Mouse (Mus musculus) hindbrain, embryonic 14.5 days (tissue): ENCODE data around the gene Fam228b. TPM values are rescaled to one million over a fixed set of nuclear protein-coding genes. Genes with fewer than 3 reads are reported as not detected.
"Not testable (repeated sequence)": the region's sequence is repeated elsewhere in the genome, so short reads cannot be mapped to it uniquely, and the experiment has no call there.

Experiments used
- ATAC-seq: fragments of 200-750 bp; cut with Nextera tagmentation; 2 replicates; pipeline ENCODE4 v1.8.0; 2017; ENCODE audit warnings: moderate number of reproducible peaks, mild to moderate bottlenecking, moderate TSS enrichment, moderate library complexity; ENCODE audit not compliant: low FRiP score
- DNase-seq: peaks from one replicate; pipeline ENCODE4 v3.0.0-alpha.2; 2015; ENCODE audit warnings: low spot score
- H3K27ac ChIP-seq: fragments of 300-500 bp; sonication (generic); 2 replicates; pipeline ENCODE4 v1.5.1; 2014; ENCODE audit warnings: mild to moderate bottlenecking, moderate library complexity
- H3K27me3 ChIP-seq: fragments of 300-500 bp; sonication (generic); 2 replicates; pipeline ENCODE4 v1.6.1; 2014; ENCODE audit warnings: mild to moderate bottlenecking, low read length, mixed read lengths; ENCODE audit not compliant: control insufficient read depth, insufficient read depth
- H3K36me3 ChIP-seq: fragments of 300-500 bp; sonication (generic); replicated peaks from 2 replicates; pipeline ENCODE4 v1.6.1; 2014; ENCODE audit not compliant: control insufficient read depth, insufficient read depth
- H3K4me1 ChIP-seq: fragments of 300-500 bp; sonication (generic); replicated peaks from 2 replicates; pipeline ENCODE4 v1.6.1; 2014; ENCODE audit warnings: antibody characterized with exemption, low read length, mixed read lengths; ENCODE audit not compliant: control insufficient read depth, insufficient read depth
- H3K4me2 ChIP-seq: fragments of 300-500 bp; sonication (generic); replicated peaks from 2 replicates; pipeline ENCODE4 v1.6.1; 2014; ENCODE audit warnings: mild to moderate bottlenecking, moderate library complexity
- H3K4me3 ChIP-seq: fragments of 300-500 bp; sonication (generic); replicated peaks from 2 replicates; pipeline ENCODE4 v1.5.1; 2014; ENCODE audit warnings: mild to moderate bottlenecking, low read length
- H3K9ac ChIP-seq: fragments of 300-500 bp; sonication (generic); 2 replicates; pipeline ENCODE4 v1.6.1; 2014
- H3K9me3 ChIP-seq: fragments of 300-500 bp; sonication (generic); 2 replicates; pipeline ENCODE4 v1.6.1; 2016; ENCODE audit warnings: low read length; ENCODE audit not compliant: control insufficient read depth
- WGBS: fragments of 180-500 bp; shearing (Covaris S2); extraction: QIAGEN DNeasy Blood & Tissue Kit; methylation state at CpG from one replicate; pipeline ENCODE4 v1.1.7; 2014; 5-methylcytosine and 5-hydroxymethylcytosine counted together
- polyA plus RNA-seq: library from polyadenylated mRNA; unstranded; fragments of >200 nt; fragmentation: Nextera tagmentation; extraction: Ambion mirVana; gene quantifications from 2 replicates; pipeline ENCODE4 v1.2.1, GENCODE M21; 2014

Fam228b gene
- polyA plus RNA-seq, 1 experiment from 2014 or later, result 8.5 TPM

- DNase-seq, result no peak
- WGBS, result 97% methylated on average over 1 of the region's 1 CpGs
- no peak for ATAC-seq
These were observed 12.0 kb downstream of the Fam228b start for GRCm38 (mm10) chr12:4757060-4757459.

GRCm38 (mm10) chr12:4754451-4754850, 14.6 kb downstream of the Fam228b start:
- not testable (repeated sequence) for H3K36me3 ChIP-seq, H3K4me2 ChIP-seq, H3K27ac ChIP-seq, ATAC-seq, H3K9ac ChIP-seq, H3K4me1 ChIP-seq, H3K27me3 ChIP-seq, H3K4me3 ChIP-seq, H3K9me3 ChIP-seq, DNase-seq
- 94% methylated on average over 4 of the region's 4 CpGs for WGBS

More at GRCm38 (mm10) chr12:4757060-4757459, 12.0 kb downstream of the Fam228b start:
- Histone ChIP-seq H3K9me3 (no peaks in the 10 kb centered on the region), H3K4me2 (no peak overlapping the region), H3K4me3 (no peak overlapping the region), H3K9ac (no peak overlapping the region), H3K36me3 (no peaks in the 10 kb centered on the region), H3K4me1 (no peaks in the 10 kb centered on the region), H3K27ac (no peak overlapping the region), H3K27me3 (no peaks in the 10 kb centered on the region)

- H3K4me2 ChIP-seq, result no peak overlapping the region
- DNase-seq (no peak), ATAC-seq (no peak)
- H3K27ac ChIP-seq, result no peak overlapping the region
- no peak overlapping the region for H3K9ac ChIP-seq
- no peaks in the 10 kb centered on the region for H3K27me3 ChIP-seq
- no peaks in the 10 kb centered on the region for H3K36me3 ChIP-seq
- no peak overlapping the region for H3K4me3 ChIP-seq
- no peaks in the 10 kb centered on the region for H3K9me3 ChIP-seq
- 93% methylated on average over 10 of the region's 10 CpGs for WGBS
- H3K4me1 ChIP-seq, result no peaks in the 10 kb centered on the region
These were observed 24.6 kb downstream of the Fam228b start for GRCm38 (mm10) chr12:4744486-4744885.

GRCm38 (mm10) chr12:4742183-4742582, 26.9 kb downstream of the Fam228b start:
- ATAC-seq (no peak), DNase-seq (no peak)
- Histone ChIP-seq H3K9ac (no peak overlapping the region), H3K27me3 (no peaks in the 10 kb centered on the region), H3K4me2 (no peak overlapping the region), H3K4me3 (no peak overlapping the region), H3K4me1 (no peaks in the 10 kb centered on the region), H3K27ac (no peak overlapping the region), H3K36me3 (no peaks in the 10 kb centered on the region), H3K9me3 (no peaks in the 10 kb centered on the region)
- 87% methylated on average over 3 of the region's 3 CpGs for WGBS

GRCm38 (mm10) chr12:4740823-4741222, 28.2 kb downstream of the Fam228b start:
- ATAC-seq, result no peak
- no peak overlapping the region for H3K4me3 ChIP-seq
- H3K36me3 ChIP-seq, result no peaks in the 10 kb centered on the region
- 76% methylated on average over 7 of the region's 7 CpGs for WGBS
- H3K9me3 ChIP-seq, result no peaks in the 10 kb centered on the region
- H3K4me1 ChIP-seq, result no peaks in the 10 kb centered on the region
- no peaks in the 10 kb centered on the region for H3K27me3 ChIP-seq
- H3K27ac ChIP-seq, result no peak overlapping the region
- no peak for DNase-seq
- no peak overlapping the region for H3K4me2 ChIP-seq
- H3K9ac ChIP-seq, result no peak overlapping the region

- Histone ChIP-seq H3K4me3 (no peak within 1 kb of the TSS), H3K4me1 (no peaks in the 10 kb centered on the region), H3K9me3 (no peaks in the 10 kb centered on the region), H3K36me3 (no peaks in the 10 kb centered on the region), H3K27me3 (no peaks in the 10 kb centered on the region), H3K9ac (no peak within 1 kb of the TSS), H3K4me2 (no peak within 1 kb of the TSS), H3K27ac (no peak within 1 kb of the TSS)
- ATAC-seq, result no peak
- WGBS, result 80% methylated on average over 18 of the region's 18 CpGs
- no peak for DNase-seq
These were observed 31.0 kb downstream of the Fam228b start, which contains the start of gene Fam228a for GRCm38 (mm10) chr12:4738031-4738576. Gene Fam228a, minus strand, starts transcription at chr12:4738430.

- no peaks in the 10 kb centered on the region for H3K9me3 ChIP-seq
- no peak for DNase-seq
- no peaks in the 10 kb centered on the region for H3K27me3 ChIP-seq
- ATAC-seq, result no peak
- H3K4me3 ChIP-seq, result no peak overlapping the region
- H3K4me2 ChIP-seq, result no peak overlapping the region
- H3K27ac ChIP-seq, result no peak overlapping the region
- no peaks in the 10 kb centered on the region for H3K36me3 ChIP-seq
- no peaks in the 10 kb centered on the region for H3K4me1 ChIP-seq
- no peak overlapping the region for H3K9ac ChIP-seq
- WGBS, result 77% methylated on average over 4 of the region's 4 CpGs
These were observed 36.7 kb downstream of the Fam228b start for GRCm38 (mm10) chr12:4732332-4732731.

- Histone ChIP-seq H3K36me3 (no peaks in the 10 kb centered on the region), H3K4me3 (no peak overlapping the region), H3K9ac (no peak overlapping the region), H3K4me2 (no peak overlapping the region), H3K4me1 (no peaks in the 10 kb centered on the region), H3K27me3 (no peaks in the 10 kb centered on the region), H3K27ac (no peak overlapping the region), H3K9me3 (no peaks in the 10 kb centered on the region)
- no peak for ATAC-seq
- no peak for DNase-seq
- 64% methylated on average over 4 of the region's 4 CpGs for WGBS
These were observed 37.4 kb downstream of the Fam228b start for GRCm38 (mm10) chr12:4731629-4732028.

- H3K27ac ChIP-seq, result no peak overlapping the region
- no peaks in the 10 kb centered on the region for H3K27me3 ChIP-seq
- no peaks in the 10 kb centered on the region for H3K36me3 ChIP-seq
- no peak overlapping the region for H3K4me3 ChIP-seq
- no peaks in the 10 kb centered on the region for H3K9me3 ChIP-seq
- H3K4me2 ChIP-seq, result no peak overlapping the region
- DNase-seq (no peak), ATAC-seq (no peak)
- no peak overlapping the region for H3K9ac ChIP-seq
- H3K4me1 ChIP-seq, result no peaks in the 10 kb centered on the region
- 92% methylated on average over 3 of the region's 3 CpGs for WGBS
These were observed 39.9 kb downstream of the Fam228b start for GRCm38 (mm10) chr12:4729165-4729564.
